Comparison of ENCODE assay signal across 22 mouse cellular contexts in genomic region chrX:20264370-20264769, GRCm38 (mm10). TPM values are rescaled to one million over a fixed set of nuclear protein-coding genes. Genes with fewer than 3 reads are reported as not detected.
DNase-seq lines count a peak whose midpoint lies in the region; ATAC-seq lines count a peak whose summit lies in the region.
"Had no signal": no experiment of that assay in that cellular context is flagged by ENCODE, and none has a peak within 500 bp of the region (broad histone marks: within the 10 kb centered on the region; RNA-seq: fewer than 3 reads in every experiment).

No protein-coding gene starts in this region.

- H3K36me3 ChIP-seq in embryonic facial prominence, embryonic 14.5 days (ENCODE audit: control insufficient read depth, insufficient read depth, low read length): no peaks in the 10 kb centered on the region
- H3K36me3 ChIP-seq in embryonic facial prominence, embryonic 10.5 days (replicated peaks): no peaks in the 10 kb centered on the region
- H3K36me3 ChIP-seq in heart, embryonic 10.5 days: no peaks in the 10 kb centered on the region
- H3K36me3 ChIP-seq: G1E had no signal

- H3K9me3 ChIP-seq in embryonic facial prominence, embryonic 14.5 days (ENCODE audit: control insufficient read depth, low read length): no peaks in the 10 kb centered on the region
- H3K9me3 ChIP-seq in embryonic facial prominence, embryonic 10.5 days: no peaks in the 10 kb centered on the region
- H3K9me3 ChIP-seq in heart, embryonic 10.5 days: no peaks in the 10 kb centered on the region
- H3K9me3 ChIP-seq: G1E had no signal

- no peaks in the 10 kb centered on the region for H3K27me3 ChIP-seq in embryonic facial prominence, embryonic 14.5 days (replicated peaks; ENCODE audit: control insufficient read depth, insufficient read depth, low read length)
- H3K27me3 ChIP-seq in embryonic facial prominence, embryonic 10.5 days (replicated peaks; ENCODE audit: low read depth, poor library complexity, severe bottlenecking): no peaks in the 10 kb centered on the region
- no peaks in the 10 kb centered on the region for H3K27me3 ChIP-seq in heart, embryonic 10.5 days (ENCODE audit: insufficient read depth, poor library complexity, severe bottlenecking)
- H3K27me3 ChIP-seq: CH12.LX had no signal

- 65% methylated on average over 2 of the region's 2 CpGs for WGBS in embryonic facial prominence, embryonic 14.5 days
- WGBS in embryonic facial prominence, embryonic 10.5 days: 88% methylated on average over 2 of the region's 2 CpGs
- 83% methylated on average over 2 of the region's 2 CpGs for WGBS in heart, embryonic 10.5 days

- H3K27ac ChIP-seq in embryonic facial prominence, embryonic 14.5 days (replicated peaks; ENCODE audit: low read depth, low read length): no peak overlapping the region
- H3K27ac ChIP-seq in embryonic facial prominence, embryonic 10.5 days (replicated peaks): no peak overlapping the region
- no peak overlapping the region for H3K27ac ChIP-seq in heart, embryonic 10.5 days

- DNase-seq in embryonic facial prominence, embryonic 14.5 days (ENCODE audit: low spot score): peak; percentile 11
- no peak for DNase-seq in embryonic facial prominence, embryonic 10.5 days (ENCODE audit: low spot score)
- DNase-seq in frontal cortex, postnatal 10 days (ENCODE audit: low spot score in 2 of 2): no peak
- peak; percentile 79 for DNase-seq in Muller cell, postnatal 12 days (ENCODE audit: inconsistent ontology term)
- no peak for DNase-seq in heart, embryonic 10.5 days (ENCODE audit: low spot score)
- DNase-seq: adrenal gland, adult 2 months; adrenal gland, adult 8-10 months; adrenal gland, postnatal 10 days; adrenal gland, postnatal 14 days; adrenal gland, postnatal 25 days; adrenal gland, postnatal 36 days; B cell, adult 2 months; cerebellum, adult 11 months; cerebellum, adult 11-12 months; cerebellum, adult 18-20 months; cerebellum, adult 2 months had no signal

- H3K4me2 ChIP-seq in embryonic facial prominence, embryonic 14.5 days (ENCODE audit: low read depth, low read length): no peak overlapping the region

- no peak for ATAC-seq in embryonic facial prominence, embryonic 14.5 days (ENCODE audit: low read depth)
- peak; percentile 52; the same call in 1 of the 2 replicates for ATAC-seq in frontal cortex, adult (ENCODE audit: low TSS enrichment)
- ATAC-seq: activated CD4-positive, CD25-positive, alpha-beta regulatory T cell, adult 4 months; CD4-positive, CD25-positive, alpha-beta regulatory T cell, adult 4 months; Patski had no signal

- H3K4me3 ChIP-seq in embryonic facial prominence, embryonic 14.5 days (ENCODE audit: low read depth, low read length): no peak overlapping the region
- no peak overlapping the region for H3K4me3 ChIP-seq in embryonic facial prominence, embryonic 10.5 days
- no peak overlapping the region for H3K4me3 ChIP-seq in heart, embryonic 10.5 days

- no peak overlapping the region for H3K9ac ChIP-seq in embryonic facial prominence, embryonic 14.5 days (ENCODE audit: low read depth, low read length)

- H3K4me1 ChIP-seq in embryonic facial prominence, embryonic 14.5 days (ENCODE audit: control insufficient read depth, insufficient read depth, low read length): no peaks in the 10 kb centered on the region
- H3K4me1 ChIP-seq in embryonic facial prominence, embryonic 10.5 days: no peaks in the 10 kb centered on the region
- no peaks in the 10 kb centered on the region for H3K4me1 ChIP-seq in heart, embryonic 10.5 days

RNA-seq across cellular contexts. Expression of gene Slc9a7, which starts 27.2 kb away (rescaled TPM):
- 2.5 and 3.5 TPM in 2 replicates for polyA plus RNA-seq in embryonic facial prominence, embryonic 14.5 days (2014; fragmentation: Nextera tagmentation; extraction: Ambion mirVana)
- polyA plus RNA-seq in embryonic facial prominence, embryonic 10.5 days (2016; fragmentation: Nextera tagmentation; extraction: Ambion mirVana): 0.50 and 0.76 TPM in 2 replicates
- 4.2 and 6.6 TPM in 2 replicates for polyA plus RNA-seq in heart, embryonic 10.5 days (2016; fragmentation: Nextera tagmentation; extraction: Ambion mirVana)
- polyA plus RNA-seq: G1E had no signal

Comparison
In these comparisons a context has a peak if more than half of its experiments do, and no peak if none do; other contexts are left out.
1. DNase-seq: peak in embryonic facial prominence, embryonic 14.5 days (single experiment) and Muller cell, postnatal 12 days (single experiment); none in embryonic facial prominence, embryonic 10.5 days (single experiment), frontal cortex, postnatal 10 days (0 of 2) and heart, embryonic 10.5 days (single experiment).